Mouse (Mus musculus): ENCODE results near the gene Gm5565.

DNA sequence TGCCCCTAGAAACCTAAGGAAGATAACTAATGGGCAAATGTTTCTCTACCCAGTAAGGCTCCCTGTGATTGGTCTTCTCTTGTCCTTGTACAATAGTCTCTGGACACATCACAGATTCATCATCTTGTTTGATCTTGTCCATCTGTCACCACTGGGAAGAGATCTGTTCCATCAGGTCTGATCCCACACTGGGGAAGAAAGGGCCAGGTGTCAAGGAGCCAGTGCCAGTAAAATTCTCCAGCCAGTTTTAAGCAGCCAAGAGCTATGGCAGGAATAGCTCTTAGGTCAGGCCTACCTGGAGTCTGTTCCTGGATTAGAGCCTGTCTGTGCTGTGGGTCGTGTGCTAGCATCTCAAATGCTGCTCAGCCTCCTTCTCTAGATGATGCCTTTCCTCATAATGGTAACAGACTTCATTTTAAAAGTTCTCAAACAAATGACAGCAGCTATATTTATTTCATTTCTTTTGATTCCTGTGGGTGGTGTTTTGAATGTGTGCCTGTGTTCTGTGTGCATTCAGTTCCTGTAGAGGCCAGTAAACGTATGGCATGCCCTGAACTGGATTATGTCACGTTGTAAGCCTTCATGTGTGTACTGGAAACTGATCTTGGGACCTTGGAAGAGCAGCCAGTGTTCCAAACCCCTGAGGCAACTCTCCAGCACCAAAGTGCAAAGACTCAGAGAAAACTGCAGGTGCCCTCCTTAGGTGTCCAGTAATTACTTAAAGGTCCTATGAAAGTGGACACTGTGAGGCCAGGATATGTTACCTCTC is 30.3 kb upstream of the Gm5565 start:
- TF ChIP-seq EP300 (IDR thresholded peaks at IDR 0.05; ENCODE audit: low read depth) = no peak
- no peak for TF ChIP-seq CTCF (IDR thresholded peaks at IDR 0.05; ENCODE audit: low read depth)

Data from liver, postnatal 0 days (tissue).